Mouse (Mus musculus) Patski (cell line): ENCODE measurements at regions not wholly inside any gene's neighbourhood (a gene's known extent, or its start where the extent isn't known, plus 50 kb on each side); places are given as distances from the start of the nearest gene placed in this dataset.

Experiments
- ATAC-seq: fragments of 100-300 bp; one replicate; pipeline ENCODE4 v1.8.0; 2021
- CTCF ChIA-PET: fragments of 350-600 bp; sonication (Branson Sonifier 250); formaldehyde crosslinking; loops from one replicate; lab custom pipeline; 2022; ENCODE audit warnings: inconsistent platforms; lab: Charles Lee
- POLR2A ChIA-PET: fragments of 350-600 bp; sonication (Branson Sonifier 250); formaldehyde crosslinking; loops from one replicate; lab custom pipeline; 2022; ENCODE audit warnings: antibody characterized with exemption, inconsistent platforms; lab: Charles Lee
- DNase-seq: peaks from one replicate; pipeline ENCODE4 v3.0.0-alpha.2; 2011; ENCODE audit warnings: low read depth, low spot score
- H3K27me3 ChIP-seq: fragments of 371-371 bp; one replicate; pipeline ENCODE4 v1.5.1; 2021
- CTCF ChIP-seq: fragments of 100-300 bp; IDR thresholded peaks from one replicate; pipeline ENCODE4 v1.5.1; 2021
- in situ Hi-C: fragments of 300-500 bp; cut with MboI; formaldehyde crosslinking; loops from 3 replicates; pipeline ENCODE4 v1.11.1; 2018; ENCODE audit warnings: low pct_unique_long_range_greater_than_20kb, mixed read lengths

DNA sequence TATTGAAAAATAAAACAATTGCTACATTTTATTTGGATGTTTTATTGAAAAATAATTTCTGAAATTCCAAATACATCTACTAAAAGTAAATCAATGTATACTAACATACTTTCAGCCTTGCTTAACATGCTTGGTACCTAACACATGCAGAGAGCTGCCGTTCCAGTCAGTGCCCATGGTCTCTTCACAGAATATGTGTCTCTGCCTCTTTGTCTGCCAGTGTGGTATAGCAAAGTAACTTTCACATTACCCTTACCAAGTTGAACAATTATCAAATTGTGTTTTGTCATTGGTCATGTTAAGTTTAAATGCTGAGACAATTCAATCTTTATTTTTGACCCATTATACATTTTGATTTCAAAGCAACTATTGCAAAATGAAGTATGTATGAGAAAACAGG, 1159.2 kb upstream of the Foxg1 start:
- DNase-seq (no peak), ATAC-seq (no peak)
- H3K27me3 ChIP-seq = peaks cover 3% of the 10 kb centered on the region
- ChIA-PET CTCF (no interaction called here), POLR2A (no interaction called here)
- in situ Hi-C loops = no loop called here
- no peak for TF ChIP-seq CTCF

- in situ Hi-C loops = no loop called here
- no peak for DNase-seq
- ChIA-PET CTCF (no interaction called here), POLR2A (no interaction called here)
- no peak for TF ChIP-seq CTCF
- peaks cover 3% of the 10 kb centered on the region for H3K27me3 ChIP-seq
- ATAC-seq = no peak
These were observed 1160.3 kb upstream of the Foxg1 start for GRCm38 (mm10) chr12:48221976-48222800.

- no peak for ATAC-seq
- ChIA-PET CTCF (no interaction called here), POLR2A (no interaction called here)
- no peaks in the 10 kb centered on the region for H3K27me3 ChIP-seq
- in situ Hi-C loops = no loop called here
- no peak for DNase-seq
- no peak for TF ChIP-seq CTCF
These were observed 1200.6 kb upstream of the Foxg1 start for GRCm38 (mm10) chr12:48181831-48182230.

GRCm38 (mm10) chr12:48173926-48174601, 1208.4 kb upstream of the Foxg1 start:
- CTCF ChIA-PET = no interaction called here
- ATAC-seq (no peak), DNase-seq (no peak)
- POLR2A ChIA-PET = interaction anchor here (0.6 kb wide), 1 partner anchor 1910 kb away, joined by 3 read pairs; no protein-coding TSS in a partner anchor
- TF ChIP-seq CTCF = no peak
- in situ Hi-C loops = no loop called here
- H3K27me3 ChIP-seq = no peaks in the 10 kb centered on the region

- peak; percentile 7 for TF ChIP-seq CTCF
- ATAC-seq = no peak
- ChIA-PET POLR2A (no interaction called here), CTCF (no interaction called here)
- no peak for DNase-seq
- H3K27me3 ChIP-seq = no peaks in the 10 kb centered on the region
- in situ Hi-C loops = no loop called here
These were observed 1236.3 kb upstream of the Foxg1 start for GRCm38 (mm10) chr12:48146117-48146516.

DNA sequence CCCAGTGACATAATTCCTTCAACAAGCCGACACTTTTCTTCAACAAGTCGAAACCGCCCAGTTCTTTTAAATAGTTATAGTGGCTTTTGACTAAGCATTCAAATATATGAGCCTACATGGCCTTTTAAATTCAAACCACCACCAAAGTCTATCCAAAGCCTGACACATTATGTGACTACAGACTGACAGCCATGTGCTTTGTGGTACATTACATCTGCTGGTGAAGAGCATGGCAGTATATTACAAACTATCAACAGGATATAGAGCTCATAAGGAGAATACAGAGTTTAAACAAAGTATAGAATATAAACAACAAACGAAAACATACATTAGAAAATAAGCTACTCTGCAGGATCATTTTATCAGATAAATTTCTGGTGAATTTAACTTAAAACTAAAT, 1259.5 kb upstream of the Foxg1 start:
- POLR2A ChIA-PET = no interaction called here
- no peak for TF ChIP-seq CTCF
- CTCF ChIA-PET = no interaction called here
- DNase-seq (no peak), ATAC-seq (no peak)
- in situ Hi-C loops = no loop called here
- no peaks in the 10 kb centered on the region for H3K27me3 ChIP-seq

GRCm38 (mm10) chr12:48099727-48100126, 1281.0 kb upstream of the Nova1 start:
- ChIA-PET POLR2A (no interaction called here), CTCF (no interaction called here)
- in situ Hi-C loops = no loop called here
- TF ChIP-seq CTCF = no peak
- ATAC-seq (no peak), DNase-seq (no peak)
- no peaks in the 10 kb centered on the region for H3K27me3 ChIP-seq

- ChIA-PET POLR2A (no interaction called here), CTCF (no interaction called here)
- H3K27me3 ChIP-seq = no peaks in the 10 kb centered on the region
- in situ Hi-C loops = no loop called here
- no peak for TF ChIP-seq CTCF
- no peak for DNase-seq
- ATAC-seq = no peak
These were observed 1268.3 kb upstream of the Nova1 start for GRCm38 (mm10) chr12:48086988-48087387.

GRCm38 (mm10) chr12:48083377-48083776, 1264.6 kb upstream of the Nova1 start:
- no peak for TF ChIP-seq CTCF
- in situ Hi-C loops = no loop called here

DNA sequence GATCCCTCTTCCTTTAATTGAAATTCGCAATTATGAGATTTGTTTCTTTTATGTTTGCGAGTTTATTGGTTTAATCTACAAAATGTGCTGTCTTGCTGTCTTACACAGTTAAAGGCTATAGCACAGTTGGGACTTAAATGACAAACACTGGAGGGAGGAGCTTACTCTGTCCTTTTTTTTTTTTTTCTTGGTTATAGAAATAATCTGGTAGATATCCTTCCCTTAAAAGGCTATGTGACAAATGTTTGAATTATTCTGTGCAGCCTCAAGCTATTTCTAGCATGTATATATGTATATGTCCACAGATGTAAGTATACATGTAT, 1243.9 kb upstream of the Nova1 start:
- CTCF ChIA-PET = no interaction called here
- DNase-seq = no peak
- ATAC-seq = no peak
- H3K27me3 ChIP-seq = no peaks in the 10 kb centered on the region
- in situ Hi-C loops = no loop called here
- POLR2A ChIA-PET = no interaction called here
- TF ChIP-seq CTCF = no peak

More at GRCm38 (mm10) chr12:48083377-48083776, 1264.6 kb upstream of the Nova1 start:
- ChIA-PET CTCF (no interaction called here), POLR2A (no interaction called here)
- DNase-seq (no peak), ATAC-seq (no peak)
- no peaks in the 10 kb centered on the region for H3K27me3 ChIP-seq

DNA sequence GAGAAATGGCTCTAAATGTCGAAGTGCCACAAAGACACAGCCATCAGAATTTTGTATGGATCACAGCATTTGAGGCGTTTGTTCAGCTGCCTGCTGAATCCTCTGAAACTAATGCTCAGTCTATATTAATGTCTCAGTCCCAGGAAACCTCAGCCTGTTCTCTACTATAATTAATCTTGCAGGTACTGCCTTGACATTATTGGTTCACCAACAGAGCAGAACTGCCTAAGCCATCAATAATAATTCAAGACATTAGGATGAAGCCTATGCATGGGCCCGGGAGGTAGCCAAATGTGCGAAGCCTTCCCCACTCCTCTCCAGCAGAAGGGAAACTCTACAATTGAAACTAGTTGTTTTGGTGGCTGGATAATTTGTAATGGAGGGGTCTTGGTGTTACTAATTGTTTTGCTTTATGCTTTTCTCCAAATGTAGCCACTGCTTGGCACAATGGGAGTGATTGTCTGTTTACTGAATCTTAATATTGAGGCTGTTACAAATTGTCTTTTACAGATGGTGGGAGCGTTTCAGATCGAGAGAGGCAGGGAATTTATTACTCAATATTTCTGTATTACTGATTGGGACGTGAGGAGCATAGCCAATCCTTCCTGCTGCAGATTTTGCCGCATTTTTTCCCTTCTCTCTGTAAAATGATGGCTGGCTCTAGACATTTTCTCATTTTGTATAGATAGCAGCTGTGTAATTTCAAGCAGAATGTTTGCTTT, 1243.3 kb upstream of the Nova1 start:
- in situ Hi-C loops = no loop called here
- H3K27me3 ChIP-seq = no peaks in the 10 kb centered on the region
- no peak for ATAC-seq
- TF ChIP-seq CTCF = no peak
- CTCF ChIA-PET = no interaction called here
- POLR2A ChIA-PET = no interaction called here
- no peak for DNase-seq
